Mouse (Mus musculus) MEL (cell line): ENCODE data around the gene Tbc1d9b. TPM values are rescaled to one million over a fixed set of nuclear protein-coding genes. Genes with fewer than 3 reads are reported as not detected.
A peak's percentile ranks its signal among the peaks of the same experiment; 100 is the strongest.

Experiments used
- DNase-seq: peaks from one replicate; pipeline ENCODE4 v3.0.0; 2011; ENCODE audit warnings: low read depth, low spot score
- H3K27ac ChIP-seq: 2 replicates; pipeline ENCODE4 v1.5.1; 2012; ENCODE audit warnings: low read depth, mild to moderate bottlenecking, control low read depth, low read length, moderate library complexity; ENCODE audit not compliant: control insufficient read depth
- H3K27me3 ChIP-seq, 2 experiments: fragments of 150-350 bp in 1 of 2; sonication (generic) in 1 of 2; 2 replicates each; pipeline ENCODE4 v1.6.1; 2012; ENCODE audit warnings: low read length in 2 of 2, mild to moderate bottlenecking in 2 of 2, improper control_type of control experiment in 1 of 2, moderate library complexity in 1 of 2; ENCODE audit not compliant: insufficient read depth in 2 of 2, control insufficient read depth in 1 of 2
- H3K36me3 ChIP-seq, 2 experiments: 2 replicates each; pipeline ENCODE4 v1.6.1; 2012 to 2014; ENCODE audit warnings: low read length in 2 of 2, improper control_type of control experiment in 1 of 2, inconsistent platforms in 1 of 2, mild to moderate bottlenecking in 1 of 2; ENCODE audit not compliant: insufficient read depth in 2 of 2, control insufficient read depth in 1 of 2
- H3K4me1 ChIP-seq, 2 experiments: fragments of 150-350 bp in 1 of 2; sonication (generic) in 1 of 2; 2 replicates each; pipeline ENCODE4 v1.6.1; 2012; ENCODE audit warnings: low read length in 2 of 2, improper control_type of control experiment in 1 of 2, mild to moderate bottlenecking in 1 of 2; ENCODE audit not compliant: insufficient read depth in 2 of 2, control insufficient read depth in 1 of 2
- H3K4me3 ChIP-seq, 2 experiments: fragments of 150-350 bp in 1 of 2; sonication (generic) in 1 of 2; 2 replicates each; pipeline ENCODE4 v1.5.1; 2012; ENCODE audit warnings: low read depth in 2 of 2, low read length in 2 of 2, mild to moderate bottlenecking in 2 of 2, moderate library complexity in 2 of 2, control low read depth in 1 of 2, improper control_type of control experiment in 1 of 2; ENCODE audit not compliant: control insufficient read depth in 1 of 2, insufficient read depth in 1 of 2
- H3K79me2 ChIP-seq: 2 replicates; pipeline ENCODE4 v1.6.1; 2012; ENCODE audit warnings: mild to moderate bottlenecking, low read length, moderate library complexity; ENCODE audit not compliant: control insufficient read depth, poor library complexity, insufficient read depth
- H3K9ac ChIP-seq: 2 replicates; pipeline ENCODE4 v1.6.1; 2012; ENCODE audit warnings: low read depth, mild to moderate bottlenecking, control low read depth, low read length, moderate library complexity; ENCODE audit not compliant: control insufficient read depth, poor library complexity, severe bottlenecking
- H3K9me3 ChIP-seq: fragments of 150-350 bp; sonication (generic); replicated peaks from 2 replicates; pipeline ENCODE4 v1.6.1; 2012; ENCODE audit warnings: mild to moderate bottlenecking, low read length, improper control_type of control experiment, moderate library complexity; ENCODE audit not compliant: insufficient read depth
- BHLHE40 ChIP-seq: IDR thresholded peaks from 2 replicates; pipeline ENCODE4 v1.6.1; 2012; ENCODE audit warnings: low read depth, mild to moderate bottlenecking, inconsistent platforms, low read length, improper control_type of control experiment, borderline replicate concordance
- CHD1 ChIP-seq: IDR thresholded peaks from 2 replicates; pipeline ENCODE4 v1.6.1; 2012; ENCODE audit warnings: low read depth, mild to moderate bottlenecking, inconsistent platforms, low read length, improper control_type of control experiment
- CHD2 ChIP-seq: IDR thresholded peaks from 2 replicates; pipeline ENCODE4 v1.6.1; 2011; ENCODE audit warnings: low read length, improper control_type of control experiment
- CTCF ChIP-seq, 3 experiments: IDR thresholded peaks in 2 of 3; conservative IDR thresholded peaks in 1 of 3; 2 replicates each; pipeline ENCODE4 v1.5.1; 2011 to 2012; ENCODE audit warnings: low read length in 3 of 3, low read depth in 2 of 3, mild to moderate bottlenecking in 2 of 3, improper control_type of control experiment in 1 of 3, inconsistent platforms in 1 of 3, mixed read lengths in 1 of 3, moderate library complexity in 1 of 3; ENCODE audit not compliant: control insufficient read depth in 1 of 3, insufficient read depth in 1 of 3, poor library complexity in 1 of 3, severe bottlenecking in 1 of 3
- E2F4 ChIP-seq: IDR thresholded peaks from 2 replicates; pipeline ENCODE4 v1.6.1; 2011; ENCODE audit warnings: low read depth, low read length, improper control_type of control experiment, borderline replicate concordance
- EP300 ChIP-seq, 2 experiments: IDR thresholded peaks; 2 replicates each; pipeline ENCODE4 v1.6.1; 2011; ENCODE audit warnings: improper control_type of control experiment in 2 of 2, low read length in 2 of 2, low read depth in 1 of 2, mild to moderate bottlenecking in 1 of 2
- ETS1 ChIP-seq: IDR thresholded peaks from 2 replicates; pipeline ENCODE4 v1.6.1; 2012; ENCODE audit warnings: low read depth, mild to moderate bottlenecking, inconsistent platforms, low read length, improper control_type of control experiment, moderate library complexity
- GABPA ChIP-seq: IDR thresholded peaks from 2 replicates; pipeline ENCODE4 v1.6.1; 2012; ENCODE audit warnings: low read depth, mild to moderate bottlenecking, inconsistent platforms, low read length, improper control_type of control experiment, moderate library complexity
- GATA1 ChIP-seq: IDR thresholded peaks from 2 replicates; pipeline ENCODE4 v1.6.1; 2011; ENCODE audit warnings: low read depth, low read length, improper control_type of control experiment
- HCFC1 ChIP-seq: IDR thresholded peaks from 2 replicates; pipeline ENCODE4 v1.6.1; 2012; ENCODE audit warnings: low read depth, mild to moderate bottlenecking, inconsistent platforms, low read length, improper control_type of control experiment, moderate library complexity
- JUND ChIP-seq: IDR thresholded peaks from 2 replicates; pipeline ENCODE4 v1.6.1; 2011; ENCODE audit warnings: low read depth, mild to moderate bottlenecking, improper control_type of control experiment, low read length
- KAT2A ChIP-seq: conservative IDR thresholded peaks from 2 replicates; pipeline ENCODE4 v1.6.1; 2012; ENCODE audit warnings: low read depth, low read length, improper control_type of control experiment, inconsistent platforms
- MAFK ChIP-seq: IDR thresholded peaks from 2 replicates; pipeline ENCODE4 v1.6.1; 2011; ENCODE audit warnings: low read depth, mild to moderate bottlenecking, low read length, improper control_type of control experiment, borderline replicate concordance
- MAX ChIP-seq: IDR thresholded peaks from 2 replicates; pipeline ENCODE4 v1.6.1; 2011; ENCODE audit warnings: low read length, improper control_type of control experiment
- MXI1 ChIP-seq: IDR thresholded peaks from 2 replicates; pipeline ENCODE4 v1.6.1; 2011; ENCODE audit warnings: mild to moderate bottlenecking, low read depth, low read length, improper control_type of control experiment
- MYB ChIP-seq: IDR thresholded peaks from 2 replicates; pipeline ENCODE4 v1.6.1; 2011; ENCODE audit warnings: mild to moderate bottlenecking, low read depth, low read length, improper control_type of control experiment
- NELFE ChIP-seq: IDR thresholded peaks from 2 replicates; pipeline ENCODE4 v1.6.1; 2011; ENCODE audit warnings: low read depth, low read length, improper control_type of control experiment
- NRF1 ChIP-seq: IDR thresholded peaks from 2 replicates; pipeline ENCODE4 v1.6.1; 2014; ENCODE audit warnings: low read depth, mild to moderate bottlenecking, inconsistent platforms, low read length, improper control_type of control experiment, moderate library complexity; ENCODE audit not compliant: poor library complexity, insufficient read depth, severe bottlenecking
- POLR2A ChIP-seq, 2 experiments: IDR thresholded peaks; 2 replicates each; pipeline ENCODE4 v1.6.1; 2011 to 2012; ENCODE audit warnings: low read length in 2 of 2, mild to moderate bottlenecking in 2 of 2, control low read depth in 1 of 2, improper control_type of control experiment in 1 of 2, low read depth in 1 of 2, moderate library complexity in 1 of 2; ENCODE audit not compliant: control insufficient read depth in 1 of 2, insufficient read depth in 1 of 2, poor library complexity in 1 of 2
- POLR2AphosphoS2 ChIP-seq: IDR thresholded peaks from 2 replicates; pipeline ENCODE4 v1.6.1; 2011; ENCODE audit warnings: low read length, improper control_type of control experiment
- POLR2AphosphoS5 ChIP-seq: IDR thresholded peaks from 2 replicates; pipeline ENCODE4 v1.6.1; 2012; ENCODE audit warnings: low read depth, borderline replicate concordance, mild to moderate bottlenecking, inconsistent platforms, low read length, moderate library complexity, mixed read lengths
- RAD21 ChIP-seq: IDR thresholded peaks from 2 replicates; pipeline ENCODE4 v1.6.1; 2011; ENCODE audit warnings: mild to moderate bottlenecking, low read depth, low read length, improper control_type of control experiment
- RCOR1 ChIP-seq: IDR thresholded peaks from 2 replicates; pipeline ENCODE4 v1.6.1; 2012; ENCODE audit warnings: low read depth, mild to moderate bottlenecking, inconsistent platforms, low read length, improper control_type of control experiment
- SIN3A ChIP-seq: IDR thresholded peaks from 2 replicates; pipeline ENCODE4 v1.6.1; 2012; ENCODE audit warnings: low read length, improper control_type of control experiment, inconsistent platforms
- SMC3 ChIP-seq: IDR thresholded peaks from 2 replicates; pipeline ENCODE4 v1.6.1; 2011; ENCODE audit warnings: low read depth, low read length, improper control_type of control experiment
- TBP ChIP-seq: IDR thresholded peaks from 2 replicates; pipeline ENCODE4 v1.8.0; 2011; ENCODE audit warnings: low read depth, low read length, improper control_type of control experiment
- UBTF ChIP-seq: IDR thresholded peaks from 2 replicates; pipeline ENCODE4 v1.6.1; 2012; ENCODE audit warnings: low read depth, mild to moderate bottlenecking, inconsistent platforms, low read length, improper control_type of control experiment, moderate library complexity, borderline replicate concordance; ENCODE audit not compliant: insufficient read depth
- USF1 ChIP-seq: IDR thresholded peaks from 2 replicates; pipeline ENCODE4 v1.6.1; 2014; ENCODE audit warnings: low read depth, mild to moderate bottlenecking, inconsistent platforms, low read length, improper control_type of control experiment, moderate library complexity
- USF2 ChIP-seq, 2 experiments: IDR thresholded peaks; 2 replicates each; pipeline ENCODE4 v1.6.1; 2011 to 2012; ENCODE audit warnings: improper control_type of control experiment in 2 of 2, low read length in 2 of 2, borderline replicate concordance in 1 of 2, inconsistent platforms in 1 of 2, low read depth in 1 of 2, mild to moderate bottlenecking in 1 of 2; ENCODE audit not compliant: insufficient read depth in 1 of 2
- ZMIZ1 ChIP-seq: IDR thresholded peaks from 2 replicates; pipeline ENCODE4 v1.6.1; 2012; ENCODE audit warnings: low read depth, mild to moderate bottlenecking, inconsistent platforms, low read length, improper control_type of control experiment, moderate library complexity
- ZNF384 ChIP-seq: IDR thresholded peaks from 2 replicates; pipeline ENCODE4 v1.6.1; 2012; ENCODE audit warnings: low read depth, mild to moderate bottlenecking, inconsistent platforms, low read length, improper control_type of control experiment
- polyA plus RNA-seq, 2 experiments: library from polyadenylated mRNA; stranded (reverse) in 1 of 2; unstranded in 1 of 2; fragments of >175 nt in 1 of 2; fragments of >200 nt in 1 of 2; gene quantifications; 2 replicates each; pipeline versions ENCODE4 v1.2.1 to v1.2.4; 2012; ENCODE audit warnings: low replicate concordance in 2 of 2, low read depth in 1 of 2; ENCODE audit not compliant: insufficient read length in 2 of 2, insufficient read depth in 1 of 2, missing spikeins in 1 of 2
- total RNA-seq: library from RNA; depleted of rRNA; stranded (reverse); fragments of 300-350 nt; gene quantifications from 2 replicates; pipeline ENCODE4 v1.2.3, GENCODE M21; 2012

Tbc1d9b gene
- total and polyA plus RNA-seq, 3 experiments = 18.6 to 32.5 TPM; not detected in 1

- 0 out of 4 replicates have a peak, but pooled peaks cover 0 to 2% of the 10 kb centered on the region in 2 experiments for H3K36me3 ChIP-seq
- DNase-seq = no peak
- no peak overlapping the region for H3K9ac ChIP-seq
- TF ChIP-seq KAT2A = no peak
- TF ChIP-seq MAX = no peak
- no peak for TF ChIP-seq SIN3A
- TF ChIP-seq MAFK = no peak
- TF ChIP-seq POLR2AphosphoS5 = no peak
- TF ChIP-seq ZNF384 = peak; percentile 62
- no peak for TF ChIP-seq UBTF
- TF ChIP-seq HCFC1 = no peak
- H3K9me3 ChIP-seq = no peaks in the 10 kb centered on the region
- no peaks in the 10 kb centered on the region for H3K79me2 ChIP-seq
- peaks cover 3 to 6% of the 10 kb centered on the region in 2 experiments; a peak in 2 of 4 replicates for H3K4me1 ChIP-seq
- no peak overlapping the region for H3K27ac ChIP-seq
- H3K4me3 ChIP-seq = no peak overlapping the region
- no peaks in the 10 kb centered on the region for H3K27me3 ChIP-seq
These were observed 22.4 kb upstream of the Tbc1d9b start for GRCm38 (mm10) chr11:50108823-50109244.

GRCm38 (mm10) chr11:50114329-50114728 is 16.9 kb upstream of the Tbc1d9b start:
- peak; percentile 92 for DNase-seq
- Histone ChIP-seq H3K27me3 (no peaks in the 10 kb centered on the region), H3K4me1 (no peaks in the 10 kb centered on the region), H3K9me3 (no peaks in the 10 kb centered on the region), H3K4me3 (no peak overlapping the region), H3K36me3 (no peaks in the 10 kb centered on the region), H3K9ac (no peak overlapping the region), H3K79me2 (no peaks in the 10 kb centered on the region), H3K27ac (no peak overlapping the region)
- TF ChIP-seq RCOR1 = no peak
- no peak for TF ChIP-seq CHD2
- no peak for TF ChIP-seq POLR2A (IDR thresholded peaks at IDR 0.05; ENCODE audit: control insufficient read depth in 1 of 2, insufficient read depth in 1 of 2, low read depth in 1 of 2, low read length in 2 of 2, poor library complexity in 1 of 2)
- TF ChIP-seq POLR2AphosphoS5 = no peak
- TF ChIP-seq NELFE = no peak
- TF ChIP-seq HCFC1 = no peak
- TF ChIP-seq E2F4 = no peak
- TF ChIP-seq ZNF384 = peak; percentile 5; the same call in 1 of the 2 replicates
- no peak for TF ChIP-seq GATA1
- no peak for TF ChIP-seq UBTF
- TF ChIP-seq SMC3 = peak; percentile 94
- no peak for TF ChIP-seq MXI1
- no peak for TF ChIP-seq GABPA
- TF ChIP-seq CHD1 = no peak
- TF ChIP-seq CTCF (IDR thresholded peaks at IDR 0.05 in 2 of 3, conservative IDR thresholded peaks at IDR 0.05 in 1 of 3; ENCODE audit: control insufficient read depth in 1 of 3, insufficient read depth in 1 of 3, low read depth in 2 of 3, low read length in 3 of 3, poor library complexity in 1 of 3, severe bottlenecking in 1 of 3) = peak; percentile 93 to 99 (median 96)
- no peak for TF ChIP-seq MAFK
- peak; percentile 34; the same call in 1 of the 2 replicates for TF ChIP-seq SIN3A
- peak; percentile 75 for TF ChIP-seq RAD21
- no peak for TF ChIP-seq TBP
- no peak for TF ChIP-seq NRF1
- TF ChIP-seq USF1 = 0 out of 2 replicates have a peak, but pooled peaks have one; percentile 9
- TF ChIP-seq ZMIZ1 = no peak
- TF ChIP-seq EP300 (IDR thresholded peaks at IDR 0.05; ENCODE audit: low read depth in 1 of 2, low read length in 2 of 2) = no peak
- TF ChIP-seq USF2 (IDR thresholded peaks at IDR 0.05; ENCODE audit: borderline replicate concordance in 1 of 2, insufficient read depth in 1 of 2, low read depth in 1 of 2, low read length in 2 of 2) = no peak
- no peak for TF ChIP-seq MYB
- TF ChIP-seq BHLHE40 = no peak
- TF ChIP-seq ETS1 = no peak
- no peak for TF ChIP-seq POLR2AphosphoS2
- TF ChIP-seq JUND = no peak
